Mouse (Mus musculus) testis, adult 2 months (tissue): Measurements from ENCODE around the gene Slc25a41.

Experiments
- CTCF ChIP-seq: fragments of 200-500 bp; IDR thresholded peaks from 2 replicates; pipeline ENCODE4 v1.5.1; 2012; ENCODE audit warnings: low read depth, mild to moderate bottlenecking, inconsistent platforms, low read length, moderate library complexity; ENCODE audit not compliant: control insufficient read depth, insufficient read depth, insufficient replicate concordance
- POLR2A ChIP-seq: fragments of 200-500 bp; IDR thresholded peaks from 2 replicates; pipeline ENCODE4 v1.6.1; 2012; ENCODE audit warnings: low read depth, mild to moderate bottlenecking, inconsistent platforms, low read length, moderate library complexity; ENCODE audit not compliant: control insufficient read depth

DNA sequence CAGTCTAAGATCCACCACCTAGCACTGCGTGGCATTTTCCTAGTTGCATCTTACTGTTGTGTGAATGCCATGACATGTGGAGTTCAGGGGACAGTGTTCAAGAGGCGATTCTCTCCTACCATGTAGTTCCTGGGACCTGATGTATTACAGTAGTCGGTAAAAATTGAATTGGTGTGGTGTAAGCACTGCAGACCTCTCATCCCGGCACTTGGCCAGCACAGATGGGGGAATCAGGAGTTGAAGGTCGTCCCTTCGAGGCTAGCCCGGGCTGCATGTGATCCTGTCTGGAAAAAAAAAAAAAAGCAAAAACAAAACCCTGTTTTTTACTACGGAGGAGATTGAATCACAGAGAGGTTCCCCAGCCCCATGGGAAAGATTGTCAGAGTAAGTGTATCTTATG is 46.4 kb downstream of the Slc25a41 start:
- TF ChIP-seq CTCF (no peak), POLR2A (no peak)
